Mouse (Mus musculus) forebrain, embryonic 11.5 days (tissue): Measurements from ENCODE around the gene Wdr74. TPM values are rescaled to one million over a fixed set of nuclear protein-coding genes. Genes with fewer than 3 reads are reported as not detected.

Experiments used
- ATAC-seq: fragments of 200-750 bp; cut with Nextera tagmentation; replicated peaks from 2 replicates; pipeline ENCODE4 v1.8.0; 2017; ENCODE audit warnings: moderate TSS enrichment; ENCODE audit not compliant: low FRiP score
- DNase-seq: peaks from one replicate; pipeline ENCODE4 v3.0.0-alpha.2; 2017; ENCODE audit warnings: low spot score
- H3K27ac ChIP-seq: fragments of 300-500 bp; sonication (generic); 2 replicates; pipeline ENCODE4 v1.5.1; 2014; ENCODE audit warnings: low read depth, low read length
- H3K27me3 ChIP-seq: fragments of 300-500 bp; sonication (generic); 2 replicates; pipeline ENCODE4 v1.6.1; 2014; ENCODE audit warnings: mild to moderate bottlenecking, low read length, mixed read lengths; ENCODE audit not compliant: control insufficient read depth, insufficient read depth
- H3K36me3 ChIP-seq: fragments of 300-500 bp; sonication (generic); 2 replicates; pipeline ENCODE4 v1.6.1; 2014; ENCODE audit warnings: mild to moderate bottlenecking, low read length, moderate library complexity, mixed read lengths; ENCODE audit not compliant: control insufficient read depth, insufficient read depth
- H3K4me1 ChIP-seq: fragments of 300-500 bp; sonication (generic); replicated peaks from 2 replicates; pipeline ENCODE4 v1.6.1; 2014; ENCODE audit warnings: low read length, mixed read lengths; ENCODE audit not compliant: control insufficient read depth, insufficient read depth
- H3K4me2 ChIP-seq: fragments of 300-500 bp; sonication (generic); 2 replicates; pipeline ENCODE4 v1.6.1; 2014; ENCODE audit warnings: low read depth, mild to moderate bottlenecking, low read length, moderate library complexity, mixed read lengths; ENCODE audit not compliant: severe bottlenecking
- H3K4me3 ChIP-seq: fragments of 300-500 bp; sonication (generic); 2 replicates; pipeline ENCODE4 v1.5.1; 2014; ENCODE audit warnings: low read depth, low read length
- H3K9ac ChIP-seq: fragments of 300-500 bp; sonication (generic); 2 replicates; pipeline ENCODE4 v1.6.1; 2014; ENCODE audit warnings: low read length
- H3K9me3 ChIP-seq: fragments of 300-500 bp; sonication (generic); 2 replicates; pipeline ENCODE4 v1.6.1; 2016; ENCODE audit warnings: low read length, mixed read lengths; ENCODE audit not compliant: control insufficient read depth
- WGBS: fragments of 180-500 bp; shearing (Covaris S2); extraction: QIAGEN DNeasy Blood & Tissue Kit; methylation state at CpG from one replicate; pipeline ENCODE4 v1.1.7; 2014; 5-methylcytosine and 5-hydroxymethylcytosine counted together
- microRNA-seq: library from miRNA; unstranded; fragments of <30 nt; microRNA quantifications from one replicate; pipeline ENCODE4, GENCODE M21; 2016; ENCODE audit not compliant: insufficient number of aligned reads
- polyA plus RNA-seq: library from polyadenylated mRNA; unstranded; fragments of >200 nt; fragmentation: Nextera tagmentation; extraction: Ambion mirVana; gene quantifications from 2 replicates; pipeline ENCODE4 v1.2.1, GENCODE M21; 2014

Wdr74 gene
- polyA plus RNA-seq, 1 experiment from 2014 or later: 79.5 TPM

- H3K9me3 ChIP-seq: no peaks in the 10 kb centered on the region
- no peak overlapping the region for H3K9ac ChIP-seq
- DNase-seq: no peak
- H3K27ac ChIP-seq: no peak overlapping the region
- H3K4me2 ChIP-seq: no peak overlapping the region
- no peaks in the 10 kb centered on the region for H3K27me3 ChIP-seq
- no peak for ATAC-seq
- H3K4me3 ChIP-seq: no peak overlapping the region
- WGBS: 65% methylated on average over 1 of the region's 1 CpGs
- no peaks in the 10 kb centered on the region for H3K4me1 ChIP-seq
- peaks cover 13% of the 10 kb centered on the region; the same call in 1 of the 2 replicates for H3K36me3 ChIP-seq
These were observed 53.5 kb downstream of the Wdr74 start for GRCm38 (mm10) chr19:8789171-8789570.

- no peak for ATAC-seq
- no peak overlapping the region for H3K9ac ChIP-seq
- H3K9me3 ChIP-seq: no peaks in the 10 kb centered on the region
- no peak overlapping the region for H3K4me3 ChIP-seq
- WGBS: 85% methylated on average over 7 of the region's 7 CpGs
- H3K4me2 ChIP-seq: no peak overlapping the region
- H3K36me3 ChIP-seq: peaks cover 15% of the 10 kb centered on the region; the same call in 1 of the 2 replicates
- H3K27me3 ChIP-seq: no peaks in the 10 kb centered on the region
- no peak overlapping the region for H3K27ac ChIP-seq
- H3K4me1 ChIP-seq: no peaks in the 10 kb centered on the region
- DNase-seq: no peak
These were observed 54.5 kb downstream of the Wdr74 start for GRCm38 (mm10) chr19:8790171-8790570.

Small RNA genes lying within 50 kb of the gene (microRNA-seq; reads per million reads assigned to microRNA genes)
- gene Mir6992: 2.5 reads per million

Other genes with a start within 250 kb of the Wdr74 start
- 0.16 and 0.41 TPM in 2 replicates for gene Slc22a8, start 144.6 kb upstream of the Wdr74 start, polyA plus RNA-seq
- gene Slc22a6, start 117.8 kb upstream of the Wdr74 start, polyA plus RNA-seq: 0.13 and 0.36 TPM in 2 replicates
- 0.13 TPM in 1 of 2 replicates, not detected in the other for gene Chrm1, start 72.0 kb upstream of the Wdr74 start, polyA plus RNA-seq
- gene Slc3a2, start 12.5 kb upstream of the Wdr74 start, polyA plus RNA-seq: 132 and 143 TPM in 2 replicates
- gene 1700092M07Rik, start 4.9 kb downstream of the Wdr74 start, polyA plus RNA-seq: 2.3 and 3.1 TPM in 2 replicates
- gene Stx5a, start 5.6 kb downstream of the Wdr74 start, polyA plus RNA-seq: 88.4 and 93.8 TPM in 2 replicates
- gene Nxf1, start 21.2 kb downstream of the Wdr74 start, polyA plus RNA-seq: 238 and 247 TPM in 2 replicates
- 181 and 182 TPM in 2 replicates for gene Tmem223, start 35.2 kb downstream of the Wdr74 start, polyA plus RNA-seq
- 38.9 and 49.8 TPM in 2 replicates for gene Tmem179b, start 38.6 kb downstream of the Wdr74 start, polyA plus RNA-seq
- gene Taf6l, start 50.6 kb downstream of the Wdr74 start, polyA plus RNA-seq: 30.9 and 36.7 TPM in 2 replicates
- gene Polr2g, start 62.8 kb downstream of the Wdr74 start, polyA plus RNA-seq: 151 and 156 TPM in 2 replicates
- gene Zbtb3, start 66.7 kb downstream of the Wdr74 start, polyA plus RNA-seq: 5.4 and 5.9 TPM in 2 replicates
- gene Ttc9c, start 83.5 kb downstream of the Wdr74 start, polyA plus RNA-seq: 75.7 and 80.8 TPM in 2 replicates
- gene Hnrnpul2, start 84.2 kb downstream of the Wdr74 start, polyA plus RNA-seq: 6.7 and 7.8 TPM in 2 replicates
- gene AC129217.1, start 93.9 kb downstream of the Wdr74 start, polyA plus RNA-seq: not detected in 2 replicates
- 55.0 and 56.3 TPM in 2 replicates for gene Bscl2, start 101.6 kb downstream of the Wdr74 start, polyA plus RNA-seq
- gene Gng3, start 103.4 kb downstream of the Wdr74 start, polyA plus RNA-seq: 83.4 and 92.6 TPM in 2 replicates
- gene Lrrn4cl, start 114.9 kb downstream of the Wdr74 start, polyA plus RNA-seq: 0.13 and 0.35 TPM in 2 replicates
- gene Ubxn1, start 135.7 kb downstream of the Wdr74 start, polyA plus RNA-seq: 178 and 181 TPM in 2 replicates
- gene Uqcc3, start 145.1 kb downstream of the Wdr74 start, polyA plus RNA-seq: 50.1 and 52.9 TPM in 2 replicates
- gene Lbhd1, start 147.9 kb downstream of the Wdr74 start, polyA plus RNA-seq: 110 and 112 TPM in 2 replicates
- gene Gm49403, start 148.1 kb downstream of the Wdr74 start, polyA plus RNA-seq: not detected in 2 replicates
- 124 and 131 TPM in 2 replicates for gene 1810009A15Rik, start 153.0 kb downstream of the Wdr74 start, polyA plus RNA-seq
- gene Gm49416, start 153.1 kb downstream of the Wdr74 start, polyA plus RNA-seq: not detected in 2 replicates
- gene Ints5, start 157.2 kb downstream of the Wdr74 start, polyA plus RNA-seq: 47.7 and 50.9 TPM in 2 replicates
- gene Ganab, start 162.2 kb downstream of the Wdr74 start, polyA plus RNA-seq: 119 and 120 TPM in 2 replicates
- 55.0 and 57.2 TPM in 2 replicates for gene B3gat3, start 184.5 kb downstream of the Wdr74 start, polyA plus RNA-seq
- gene Rom1, start 193.5 kb downstream of the Wdr74 start, polyA plus RNA-seq: 1.7 and 1.8 TPM in 2 replicates
- gene Eml3, start 193.7 kb downstream of the Wdr74 start, polyA plus RNA-seq: 11.2 and 12.2 TPM in 2 replicates
- gene Mta2, start 206.0 kb downstream of the Wdr74 start, polyA plus RNA-seq: 62.6 and 63.2 TPM in 2 replicates
- gene Tut1, start 218.0 kb downstream of the Wdr74 start, polyA plus RNA-seq: 34.4 and 35.5 TPM in 2 replicates
- 467 and 472 TPM in 2 replicates for gene Eef1g, start 231.2 kb downstream of the Wdr74 start, polyA plus RNA-seq